Mouse (Mus musculus) lung, postnatal 14 days (tissue): Measurements from ENCODE around the gene Dock4.
A peak's percentile ranks its signal among the peaks of the same experiment; 100 is the strongest.

Experiments
- DNase-seq: peaks from one replicate; pipeline ENCODE4 v3.0.0; 2021

The Dock4 gene

GRCm38 (mm10) chr12:40512994-40513393 is 67.2 kb downstream of the Dock4 start:
- DNase-seq = no peak

GRCm38 (mm10) chr12:40514021-40514420 is 68.3 kb downstream of the Dock4 start:
- DNase-seq = no peak

DNA sequence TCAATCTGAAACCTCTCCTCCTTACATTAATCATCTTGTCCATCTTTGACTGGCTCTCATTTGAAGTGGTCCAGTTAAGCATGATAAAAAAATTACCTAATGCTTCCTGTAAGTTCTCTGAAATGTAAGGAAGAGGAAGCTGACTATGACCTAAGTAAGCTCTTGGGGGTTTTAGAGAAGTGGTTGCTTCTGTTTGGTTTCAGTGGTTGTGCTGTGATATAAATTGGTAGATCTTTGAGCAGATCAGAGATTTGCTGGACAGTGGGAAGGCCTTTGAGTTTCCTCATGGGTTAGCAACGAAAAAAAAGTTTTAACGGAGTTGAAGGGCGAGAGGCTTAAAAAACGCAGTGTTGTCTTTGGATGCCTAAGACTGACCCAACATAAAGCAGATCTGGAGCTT is 76.7 kb downstream of the Dock4 start:
- DNase-seq = no peak

- DNase-seq = no peak
Measured at GRCm38 (mm10) chr12:40523020-40523419, 77.3 kb downstream of the Dock4 start.

- DNase-seq = peak; percentile 44
Measured at GRCm38 (mm10) chr12:40525045-40525444, 79.3 kb downstream of the Dock4 start.

- DNase-seq = peak; percentile 18
Measured at GRCm38 (mm10) chr12:40535655-40536618, 90.2 kb downstream of the Dock4 start.

DNA sequence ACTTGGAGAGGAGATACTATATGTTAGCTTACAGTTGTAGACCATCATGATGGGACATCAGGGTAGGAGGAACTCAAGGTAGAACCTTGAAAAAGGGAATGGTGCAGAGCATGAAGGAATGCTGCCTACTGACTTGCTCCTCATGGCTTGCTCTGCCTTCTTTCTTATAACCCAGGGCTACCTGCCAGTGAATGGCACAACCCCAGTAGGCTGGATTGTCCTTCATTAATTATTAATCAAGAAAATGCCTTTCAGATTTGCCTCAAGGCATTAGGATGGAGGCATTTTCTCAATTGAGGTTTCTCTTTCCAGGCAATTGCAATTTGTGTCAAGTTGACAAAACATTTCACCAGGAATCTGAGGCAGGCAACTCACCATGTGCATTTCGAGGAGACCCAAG is 92.1 kb downstream of the Dock4 start:
- no peak for DNase-seq

DNA sequence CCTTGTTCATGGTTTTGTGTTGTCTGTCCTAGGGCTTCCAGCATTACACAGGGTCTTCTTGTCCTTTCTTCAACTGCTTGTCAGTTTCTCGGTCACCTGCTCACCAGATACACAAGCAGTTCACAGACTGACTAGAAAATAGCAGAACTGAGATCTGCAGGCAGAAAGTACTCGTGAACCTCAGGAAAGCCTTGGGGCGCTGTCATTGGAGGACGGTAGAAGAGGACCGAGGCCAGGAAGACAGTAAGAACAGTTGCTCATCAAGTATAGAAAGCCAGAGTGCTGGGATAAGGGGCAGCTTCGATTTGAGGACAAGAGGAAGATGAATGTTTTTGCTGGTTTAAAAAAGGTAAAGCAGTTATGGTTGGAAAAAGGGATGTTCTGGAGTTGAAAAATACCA is 92.6 kb downstream of the Dock4 start:
- DNase-seq = no peak

DNA sequence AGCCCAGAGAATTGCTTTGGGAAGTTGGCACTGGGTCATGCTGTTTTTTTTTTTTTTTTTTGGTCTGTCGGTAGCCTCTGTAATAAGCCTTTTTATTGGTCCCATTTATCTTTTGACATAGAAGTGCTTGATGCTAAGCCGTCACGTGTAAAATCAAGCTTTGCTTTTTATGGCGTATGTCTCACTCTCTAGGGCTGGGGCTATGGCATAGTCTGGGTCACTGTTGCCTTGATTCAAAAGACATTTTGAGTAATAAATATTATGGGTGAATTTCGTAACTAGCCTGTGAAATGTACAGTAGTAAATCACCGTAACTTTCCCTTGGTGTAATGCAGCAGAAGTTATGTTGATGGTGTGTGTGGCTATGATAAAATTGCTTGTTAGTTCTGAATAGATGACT is 93.0 kb downstream of the Dock4 start:
- DNase-seq = no peak

DNA sequence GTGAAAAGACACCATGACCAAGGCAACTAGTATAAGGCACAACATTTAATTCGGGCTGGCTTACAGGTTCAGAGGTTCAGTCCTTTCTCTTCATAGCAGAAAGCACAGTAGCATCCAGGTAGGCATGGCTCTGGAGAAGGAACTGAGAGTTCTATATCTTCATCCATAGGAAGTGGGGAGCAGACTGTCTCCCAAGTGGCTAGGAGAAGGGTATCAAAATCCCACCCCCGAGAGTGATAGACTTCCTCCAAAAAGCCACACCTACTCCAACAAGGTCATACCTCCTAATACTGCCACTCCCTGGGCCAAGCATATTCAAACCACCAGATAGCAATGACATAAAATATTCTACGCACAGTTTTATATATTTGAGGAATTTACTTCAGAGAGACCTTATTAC is 98.5 kb downstream of the Dock4 start:
- DNase-seq = no peak

DNA sequence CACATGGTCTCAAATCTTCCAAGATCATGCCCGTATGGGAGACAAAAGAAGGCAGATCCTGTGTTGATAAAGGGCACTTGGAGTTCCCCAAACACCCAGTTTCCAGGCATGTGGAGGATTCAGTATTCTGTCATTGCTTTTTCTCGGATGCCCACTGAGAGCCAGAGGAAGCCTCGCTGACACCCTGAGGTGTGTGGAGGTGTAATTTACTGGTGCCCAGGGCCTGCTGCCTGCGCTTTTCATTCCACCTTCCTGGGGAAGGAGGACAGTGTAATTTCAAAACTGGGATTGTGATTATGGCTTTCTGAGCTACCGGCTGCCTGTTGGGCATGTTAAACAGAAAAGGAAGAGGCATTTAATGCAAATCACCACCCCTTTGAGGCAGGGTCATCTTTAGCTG is 101.1 kb downstream of the Dock4 start:
- no peak for DNase-seq

GRCm38 (mm10) chr12:40551317-40551716 is 105.6 kb downstream of the Dock4 start:
- no peak for DNase-seq

- DNase-seq = no peak
Measured at GRCm38 (mm10) chr12:40552201-40552600, 106.4 kb downstream of the Dock4 start.

GRCm38 (mm10) chr12:40553929-40554328 is 108.2 kb downstream of the Dock4 start:
- no peak for DNase-seq

DNA sequence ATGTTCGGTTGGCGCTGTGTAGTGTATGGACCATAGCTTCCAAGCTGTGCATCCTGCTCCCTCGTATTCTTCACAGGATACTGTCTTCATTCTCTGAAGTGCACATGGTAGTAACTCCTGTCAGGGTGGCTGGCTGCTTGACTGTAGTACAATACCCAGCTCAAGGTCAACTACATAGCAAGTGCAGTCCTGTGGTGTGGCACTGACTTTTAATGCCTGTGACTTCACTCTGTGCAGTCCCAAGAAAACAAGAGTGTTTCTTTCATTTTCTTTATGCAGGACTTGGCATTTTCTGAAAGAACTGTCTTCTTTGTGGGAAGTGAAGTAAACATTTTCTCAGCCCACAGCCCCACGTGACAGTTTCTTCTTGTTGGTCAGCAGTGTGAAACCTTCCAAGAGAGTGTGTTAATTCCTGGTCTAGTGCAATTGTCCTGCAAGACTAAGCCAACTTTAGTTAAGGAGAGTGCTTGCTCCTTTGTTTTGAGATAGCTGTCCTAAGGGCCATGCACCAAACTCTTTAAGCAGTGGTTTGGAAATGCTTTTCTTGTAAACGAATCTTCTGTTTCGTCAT is 109.3 kb downstream of the Dock4 start:
- DNase-seq = no peak

- no peak for DNase-seq
Measured at GRCm38 (mm10) chr12:40558600-40558999, 112.8 kb downstream of the Dock4 start.

GRCm38 (mm10) chr12:40559103-40559502 is 113.4 kb downstream of the Dock4 start:
- peak; percentile 59 for DNase-seq

DNA sequence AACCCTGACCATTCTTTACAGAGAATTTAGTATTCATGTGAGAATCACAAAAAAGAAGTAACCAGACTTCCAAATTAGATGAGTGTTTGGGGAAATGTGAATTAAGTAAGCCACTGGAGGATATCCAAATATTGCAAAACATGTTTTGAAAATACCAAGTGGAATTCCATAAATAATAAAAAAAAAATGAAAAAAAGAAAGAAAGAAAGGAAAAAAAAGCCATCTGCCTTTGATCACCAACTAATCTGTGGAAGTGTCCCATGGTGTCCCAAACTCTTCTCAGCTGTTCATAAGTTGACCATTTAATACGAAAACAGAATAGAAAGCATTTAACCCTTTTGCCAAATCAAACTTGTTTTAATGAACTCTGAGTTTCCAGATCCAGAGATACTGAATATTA is 118.0 kb downstream of the Dock4 start:
- no peak for DNase-seq

- no peak for DNase-seq
Measured at GRCm38 (mm10) chr12:40564261-40564660, 118.5 kb downstream of the Dock4 start.

GRCm38 (mm10) chr12:40568365-40568885 is 122.7 kb downstream of the Dock4 start:
- no peak for DNase-seq

DNA sequence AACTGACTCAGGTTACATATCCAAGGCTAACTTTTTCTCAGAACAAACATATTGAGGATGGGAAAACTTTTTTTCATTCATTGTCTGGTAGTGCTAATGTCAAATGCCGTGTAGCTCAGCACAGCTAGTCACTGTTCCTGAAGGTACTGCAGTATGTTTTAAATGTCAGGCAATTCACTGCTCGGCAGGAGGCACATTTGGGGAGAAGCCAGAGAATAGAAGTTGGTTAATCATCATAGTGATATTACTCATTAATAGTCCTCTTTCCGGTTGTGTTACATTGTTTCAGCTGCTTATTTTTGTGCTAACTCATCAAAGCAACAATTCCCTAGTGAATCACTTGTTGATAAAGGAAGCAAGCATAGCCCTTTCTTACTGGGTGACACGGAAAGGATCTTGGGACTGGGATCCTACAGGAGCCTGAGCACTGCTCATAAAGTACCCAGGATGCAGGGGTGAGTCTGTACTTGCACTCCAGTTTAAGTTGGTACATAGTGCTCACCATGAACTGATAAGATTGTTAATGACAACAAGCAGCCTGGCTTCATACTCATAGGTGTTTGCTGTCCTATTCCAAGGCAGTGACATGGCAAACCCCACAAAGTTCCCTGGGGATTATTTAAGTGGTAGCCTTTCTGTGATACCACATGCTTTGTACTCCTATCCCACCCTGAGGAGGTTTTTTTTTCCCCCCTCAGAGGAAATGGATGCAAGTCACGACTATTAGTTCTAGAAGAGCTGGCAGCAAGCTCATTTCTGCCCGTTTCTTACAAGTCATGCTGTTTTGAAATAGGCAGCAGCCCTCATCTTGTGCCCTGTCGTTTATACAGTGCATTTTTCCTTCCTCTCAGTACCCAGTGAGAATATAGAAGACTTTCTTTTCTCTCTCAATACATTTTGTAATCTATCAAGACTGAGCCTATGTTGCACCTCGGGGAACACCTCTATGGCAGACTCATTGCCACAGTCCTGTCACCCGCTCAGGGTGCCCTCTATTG is 123.5 kb downstream of the Dock4 start:
- no peak for DNase-seq

DNA sequence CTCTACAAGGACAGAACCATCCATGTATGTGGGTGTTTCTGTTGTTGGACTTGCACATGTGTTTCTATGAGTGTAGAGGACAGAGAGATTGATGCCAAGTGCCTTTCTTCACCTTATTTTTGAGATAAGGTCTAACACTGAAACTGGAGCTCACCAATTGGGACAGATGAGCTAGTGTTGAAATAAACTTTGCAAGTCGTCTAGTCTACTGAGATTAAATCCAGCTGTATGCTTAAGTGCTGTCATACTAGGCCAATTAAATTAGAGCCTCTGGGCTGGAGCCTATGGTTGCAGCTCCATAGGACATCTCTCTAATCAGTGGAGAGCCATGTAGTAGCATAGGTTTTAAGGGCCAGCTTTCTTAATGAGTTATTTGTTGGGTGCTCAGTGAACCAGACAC is 124.5 kb downstream of the Dock4 start:
- no peak for DNase-seq

DNA sequence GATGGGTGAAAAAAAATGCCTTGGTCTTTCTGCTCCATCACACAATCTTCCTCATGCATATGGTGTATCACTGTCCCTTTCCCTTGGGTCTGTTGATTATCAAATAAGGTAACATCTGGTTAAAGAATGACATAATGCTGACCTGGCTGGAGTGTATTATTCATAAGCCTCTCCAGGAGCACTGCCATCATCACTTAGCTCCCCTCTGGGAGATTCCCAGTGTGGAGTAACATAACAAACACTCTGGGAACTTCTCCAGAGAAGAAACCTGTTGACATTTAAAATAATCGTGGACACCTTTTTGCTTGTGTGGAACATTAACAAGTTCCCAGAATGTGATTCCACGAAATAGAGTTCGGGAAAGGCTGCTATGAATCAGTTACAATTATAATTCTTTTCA is 128.3 kb downstream of the Dock4 start:
- DNase-seq = no peak
